Mouse (Mus musculus): ENCODE measurements at regions not wholly inside any gene's neighbourhood (a gene's known extent, or its start where the extent isn't known, plus 50 kb on each side); places are given as distances from the start of the nearest gene placed in this dataset.

DNA sequence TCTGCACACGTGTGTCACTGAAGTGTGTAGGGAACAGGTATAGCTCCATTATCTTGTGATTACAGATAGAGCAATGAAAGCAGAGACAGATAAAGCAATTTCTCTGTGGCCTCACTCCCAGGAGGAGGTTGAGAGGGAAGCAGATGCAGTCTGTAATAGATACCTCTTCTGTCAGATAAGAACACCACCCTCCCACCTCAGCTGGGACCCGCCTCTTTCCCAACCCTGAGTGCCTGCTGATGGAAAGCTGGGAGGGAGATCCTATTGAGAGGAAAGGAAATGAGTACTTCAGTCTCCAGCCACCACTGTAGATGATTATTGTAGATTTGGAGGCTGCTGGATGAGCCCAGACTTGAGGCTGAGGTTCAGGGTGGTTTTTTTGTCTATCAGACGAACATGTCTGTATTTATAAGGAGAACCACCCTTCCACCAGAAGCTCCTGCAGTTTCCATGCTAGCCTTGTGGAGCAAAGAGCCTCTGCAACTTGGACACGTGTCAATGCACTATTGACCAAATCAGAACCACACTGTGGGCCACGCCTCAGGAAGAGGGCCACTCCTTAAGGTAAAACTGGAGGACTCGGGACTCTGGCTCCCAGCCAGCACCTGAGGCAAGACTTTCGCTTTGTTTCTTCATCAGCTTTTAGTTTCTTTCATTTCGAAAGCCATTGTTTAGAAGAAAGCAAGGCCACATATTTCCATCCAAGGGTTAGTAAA, 55.3 kb upstream of the Plekha5 start:
- 53% methylated on average over 8 of the region's 8 CpGs for WGBS
- Histone ChIP-seq H3K36me3 (no peaks in the 10 kb centered on the region), H3K4me2 (replicated peaks) (no peak overlapping the region), H3K27me3 (no peaks in the 10 kb centered on the region), H3K4me3 (replicated peaks) (no peak overlapping the region), H3K4me1 (no peaks in the 10 kb centered on the region), H3K9ac (no peak overlapping the region), H3K9me3 (replicated peaks) (no peaks in the 10 kb centered on the region), H3K27ac (replicated peaks) (peak overlapping the region; percentile 60; the same call in 1 of the 2 replicates)
- ATAC-seq (ENCODE audit: insufficient number of reproducible peaks, low FRiP score, low TSS enrichment, low read depth) = no peak

DNA sequence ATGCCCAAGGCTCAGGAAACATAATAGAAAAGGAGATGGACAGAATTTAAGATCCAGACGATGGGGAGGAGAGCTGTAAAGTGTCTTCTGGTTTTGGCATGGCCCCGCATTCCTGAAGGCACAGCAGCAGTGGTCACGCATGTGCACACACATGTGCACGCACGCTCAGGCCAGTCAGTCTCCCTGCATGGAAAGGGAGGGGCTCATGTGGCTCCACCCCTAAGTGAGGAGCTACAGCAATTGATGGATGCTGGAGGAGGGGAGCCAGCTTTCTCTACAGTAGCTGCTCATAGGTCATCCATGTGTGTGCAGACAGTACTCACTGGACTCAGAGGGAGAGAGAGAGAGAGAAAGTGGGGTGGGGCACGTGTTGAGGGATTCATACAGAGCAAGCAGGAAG, 56.6 kb upstream of the Plekha5 start:
- H3K4me2 ChIP-seq (replicated peaks) = no peak overlapping the region
- WGBS = 78% methylated on average over 6 of the region's 6 CpGs
- H3K27me3 ChIP-seq = no peaks in the 10 kb centered on the region
- ATAC-seq (ENCODE audit: insufficient number of reproducible peaks, low FRiP score, low TSS enrichment, low read depth) = no peak
- no peak overlapping the region for H3K9ac ChIP-seq
- H3K4me1 ChIP-seq = no peaks in the 10 kb centered on the region
- no peak overlapping the region for H3K27ac ChIP-seq (replicated peaks)
- no peaks in the 10 kb centered on the region for H3K36me3 ChIP-seq
- H3K9me3 ChIP-seq (replicated peaks) = no peaks in the 10 kb centered on the region
- H3K4me3 ChIP-seq (replicated peaks) = no peak overlapping the region

DNA sequence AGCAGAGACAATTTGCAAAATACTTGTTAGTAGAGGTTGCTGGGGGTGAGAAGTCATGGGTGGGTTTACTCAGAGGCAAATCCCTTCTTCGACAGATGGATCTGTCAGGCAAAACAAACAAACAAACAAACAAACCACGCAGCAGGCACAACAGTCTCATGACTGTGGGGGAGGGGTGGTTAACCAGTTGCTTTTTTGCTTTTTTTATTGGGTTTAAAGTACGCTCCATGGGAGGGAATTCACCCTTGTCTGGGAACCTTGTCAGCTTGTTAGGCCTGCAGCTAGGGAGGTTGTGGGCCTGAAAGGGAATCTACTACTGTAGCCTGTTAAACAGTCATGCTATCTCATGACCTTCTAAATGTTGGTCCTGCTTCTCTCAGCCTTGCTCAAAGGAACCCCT, 57.1 kb upstream of the Plekha5 start:
- whole genome bisulfite sequencing = 46% methylated on average over 3 of the region's 3 CpGs
- Histone ChIP-seq H3K36me3 (no peaks in the 10 kb centered on the region), H3K4me3 (replicated peaks) (no peak overlapping the region), H3K27ac (replicated peaks) (no peak overlapping the region), H3K4me1 (no peaks in the 10 kb centered on the region), H3K9me3 (replicated peaks) (no peaks in the 10 kb centered on the region), H3K27me3 (no peaks in the 10 kb centered on the region), H3K9ac (no peak overlapping the region), H3K4me2 (replicated peaks) (no peak overlapping the region)
- ATAC-seq (ENCODE audit: insufficient number of reproducible peaks, low FRiP score, low TSS enrichment, low read depth) = no peak

DNA sequence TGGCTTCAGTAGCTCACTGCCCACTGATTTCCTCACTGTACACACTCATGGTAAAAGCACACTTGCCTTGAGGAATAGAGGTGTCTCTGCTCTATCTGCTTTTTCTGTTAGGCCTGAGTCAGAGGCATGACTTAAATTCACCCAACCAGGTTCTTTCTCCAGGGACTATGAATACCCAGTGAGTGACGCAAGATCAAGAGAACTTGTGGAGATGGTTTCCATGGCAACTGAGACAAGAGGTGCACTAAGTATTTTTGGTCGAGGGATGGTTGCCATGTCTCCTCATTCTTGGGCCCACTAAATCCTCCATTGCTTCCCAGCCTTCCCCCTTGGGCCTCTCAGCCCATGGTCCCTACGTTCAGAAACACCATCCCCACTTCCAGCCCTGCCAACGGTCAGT, 62.9 kb upstream of the Plekha5 start:
- no peak for ATAC-seq (ENCODE audit: insufficient number of reproducible peaks, low FRiP score, low TSS enrichment, low read depth)
- H3K36me3 ChIP-seq = no peaks in the 10 kb centered on the region
- no peak overlapping the region for H3K4me2 ChIP-seq (replicated peaks)
- H3K4me3 ChIP-seq (replicated peaks) = no peak overlapping the region
- no peaks in the 10 kb centered on the region; the same call in 1 of the 2 replicates for H3K4me1 ChIP-seq
- no peak overlapping the region for H3K27ac ChIP-seq (replicated peaks)
- no peaks in the 10 kb centered on the region for H3K27me3 ChIP-seq
- no peaks in the 10 kb centered on the region for H3K9me3 ChIP-seq (replicated peaks)
- H3K9ac ChIP-seq = no peak overlapping the region
- WGBS = 74% methylated on average over 4 of the region's 4 CpGs

DNA sequence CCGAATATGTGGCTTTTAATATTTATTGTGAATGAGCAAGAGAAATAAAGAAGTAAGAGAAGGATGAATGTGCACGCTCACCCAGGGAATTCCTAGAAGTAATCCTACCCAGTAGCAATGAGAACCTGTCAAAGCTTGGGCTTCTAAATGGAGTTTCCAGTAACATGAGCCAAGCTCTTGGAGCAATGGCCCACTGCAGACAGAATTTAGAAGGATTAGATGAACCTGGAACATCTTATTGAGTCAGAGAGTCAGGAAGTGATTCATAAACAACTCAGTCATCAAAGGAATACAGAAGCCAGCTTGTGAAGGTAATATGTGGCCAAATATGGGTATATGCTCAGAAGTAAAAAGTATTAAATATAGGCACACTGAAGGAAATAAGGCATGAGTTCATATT, 66.0 kb upstream of the Plekha5 start:
- no peak overlapping the region for H3K4me2 ChIP-seq (replicated peaks)
- H3K36me3 ChIP-seq = no peaks in the 10 kb centered on the region
- no peaks in the 10 kb centered on the region for H3K27me3 ChIP-seq
- 46% methylated on average over 2 of the region's 2 CpGs for WGBS
- no peaks in the 10 kb centered on the region for H3K9me3 ChIP-seq (replicated peaks)
- H3K4me1 ChIP-seq = no peaks in the 10 kb centered on the region; the same call in 1 of the 2 replicates
- no peak overlapping the region for H3K4me3 ChIP-seq (replicated peaks)
- H3K9ac ChIP-seq = no peak overlapping the region
- no peak overlapping the region for H3K27ac ChIP-seq (replicated peaks)
- no peak for ATAC-seq (ENCODE audit: insufficient number of reproducible peaks, low FRiP score, low TSS enrichment, low read depth)

DNA sequence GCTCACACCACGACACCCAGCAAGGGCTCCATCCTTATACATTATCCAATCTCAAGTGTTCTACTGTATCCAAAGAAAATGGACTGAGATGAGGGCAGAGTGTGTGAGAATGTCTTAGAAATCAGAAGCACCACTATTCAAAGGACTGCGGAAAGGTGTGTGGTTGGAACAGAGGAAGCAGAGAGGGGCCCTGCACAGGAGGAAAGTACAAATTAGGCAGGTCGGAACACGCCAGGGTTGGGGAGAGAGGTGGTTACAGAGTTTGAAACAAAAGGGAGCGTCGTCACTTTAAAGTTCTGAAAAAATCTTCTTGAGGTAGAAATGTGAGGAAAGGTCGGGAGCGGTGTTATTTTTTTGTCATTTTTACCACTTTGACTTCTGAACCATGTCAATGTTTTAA, 66.6 kb upstream of the Plekha5 start:
- Histone ChIP-seq H3K27me3 (no peaks in the 10 kb centered on the region), H3K27ac (replicated peaks) (no peak overlapping the region), H3K9me3 (replicated peaks) (no peaks in the 10 kb centered on the region), H3K4me3 (replicated peaks) (no peak overlapping the region), H3K4me1 (no peaks in the 10 kb centered on the region; the same call in 1 of the 2 replicates), H3K4me2 (replicated peaks) (no peak overlapping the region), H3K36me3 (no peaks in the 10 kb centered on the region), H3K9ac (no peak overlapping the region)
- WGBS = 72% methylated on average over 8 of the region's 8 CpGs
- ATAC-seq (ENCODE audit: insufficient number of reproducible peaks, low FRiP score, low TSS enrichment, low read depth) = no peak

DNA sequence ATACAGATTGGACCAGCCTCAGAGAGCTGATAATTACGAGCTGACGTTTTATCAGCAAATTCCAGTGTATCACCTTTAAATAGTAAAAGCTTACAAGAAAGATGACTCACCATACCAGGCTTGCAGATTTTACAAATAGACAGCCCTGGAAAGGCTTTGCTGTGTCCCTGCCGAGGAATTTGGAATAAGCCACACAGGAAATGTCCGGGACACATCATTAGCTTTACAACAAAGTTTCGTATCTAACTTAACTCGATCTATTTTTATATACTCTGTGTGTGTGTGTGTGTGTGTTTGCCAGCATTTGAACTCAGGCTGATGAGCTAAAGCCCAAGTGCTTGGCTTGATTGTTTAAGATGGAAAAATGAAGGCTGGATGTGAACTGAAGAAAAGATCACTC, 69.8 kb upstream of the Plekha5 start:
- H3K27ac ChIP-seq (replicated peaks) = no peak overlapping the region
- 63% methylated on average over 6 of the region's 6 CpGs for WGBS
- H3K4me1 ChIP-seq = no peaks in the 10 kb centered on the region; the same call in 1 of the 2 replicates
- ATAC-seq (ENCODE audit: insufficient number of reproducible peaks, low FRiP score, low TSS enrichment, low read depth) = no peak
- H3K9me3 ChIP-seq (replicated peaks) = no peaks in the 10 kb centered on the region
- no peaks in the 10 kb centered on the region for H3K27me3 ChIP-seq
- no peak overlapping the region for H3K4me3 ChIP-seq (replicated peaks)
- H3K4me2 ChIP-seq (replicated peaks) = no peak overlapping the region
- H3K36me3 ChIP-seq = no peaks in the 10 kb centered on the region
- no peak overlapping the region for H3K9ac ChIP-seq

DNA sequence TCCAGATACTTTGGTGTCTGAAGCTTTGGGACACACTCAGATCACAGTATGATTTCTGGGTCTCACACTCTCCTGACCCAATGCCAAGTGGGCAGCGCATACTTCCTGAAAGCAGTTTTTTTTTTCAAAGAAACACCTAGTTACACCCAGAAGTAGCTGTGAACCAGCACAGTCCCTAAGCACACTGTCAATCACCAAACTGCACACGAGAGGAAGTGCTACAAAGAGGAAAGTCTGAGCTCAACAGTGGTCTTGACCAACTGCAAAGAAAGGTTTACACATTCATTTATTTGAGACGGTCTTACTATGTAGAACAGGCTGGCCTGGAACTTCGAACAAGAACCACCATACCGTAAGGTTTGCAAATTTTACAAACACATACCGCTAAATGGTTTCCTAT, 70.2 kb upstream of the Plekha5 start:
- Histone ChIP-seq H3K36me3 (no peaks in the 10 kb centered on the region), H3K9me3 (replicated peaks) (no peaks in the 10 kb centered on the region), H3K4me1 (no peaks in the 10 kb centered on the region; the same call in 1 of the 2 replicates), H3K4me3 (replicated peaks) (no peak overlapping the region), H3K27me3 (no peaks in the 10 kb centered on the region), H3K9ac (no peak overlapping the region), H3K27ac (replicated peaks) (no peak overlapping the region), H3K4me2 (replicated peaks) (no peak overlapping the region)
- WGBS = 83% methylated on average over 6 of the region's 6 CpGs
- ATAC-seq (ENCODE audit: insufficient number of reproducible peaks, low FRiP score, low TSS enrichment, low read depth) = no peak

DNA sequence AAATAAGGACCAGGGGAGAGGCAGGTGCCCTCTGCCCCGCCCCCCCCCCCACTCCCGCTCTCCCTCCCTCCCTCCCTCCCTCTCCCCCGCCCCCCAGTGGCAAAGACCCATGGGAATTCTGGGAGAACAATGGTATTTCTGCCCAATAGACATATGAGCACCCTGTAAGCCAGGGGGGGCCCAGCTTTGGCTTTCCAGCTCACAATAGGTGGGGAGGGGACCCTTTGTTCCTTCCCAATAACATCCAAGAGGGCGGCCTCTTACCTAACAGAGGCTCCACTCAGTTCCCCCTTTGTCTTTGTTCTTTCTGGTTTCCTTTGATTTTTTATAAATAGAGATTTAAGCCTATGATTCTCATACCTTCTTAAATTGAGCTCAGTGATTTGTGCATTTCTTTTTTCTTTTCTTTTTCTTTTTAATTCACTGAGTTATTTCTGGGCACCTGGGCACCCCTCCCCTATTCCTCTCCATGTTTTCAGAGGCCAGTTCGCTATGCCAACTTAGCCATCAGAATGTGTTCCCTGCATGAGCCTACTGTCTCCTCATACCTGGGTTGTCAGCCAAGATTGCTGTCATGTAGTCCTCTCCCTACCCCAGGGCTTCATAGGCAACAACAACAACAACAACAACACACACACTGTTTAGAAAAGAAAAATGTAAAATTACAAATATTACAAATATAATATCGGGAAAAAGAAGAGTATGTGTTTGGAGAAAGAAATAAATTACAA, 72.3 kb upstream of the Plekha5 start:
- no peak overlapping the region for H3K4me3 ChIP-seq (replicated peaks)
- H3K36me3 ChIP-seq = no peaks in the 10 kb centered on the region
- H3K9me3 ChIP-seq (replicated peaks) = no peaks in the 10 kb centered on the region
- no peak overlapping the region for H3K4me2 ChIP-seq (replicated peaks)
- WGBS = 79% methylated on average over 5 of the region's 6 CpGs
- H3K4me1 ChIP-seq = no peaks in the 10 kb centered on the region
- peak; percentile 63; the same call in 1 of the 2 replicates for ATAC-seq (ENCODE audit: insufficient number of reproducible peaks, low FRiP score, low TSS enrichment, low read depth)
- H3K9ac ChIP-seq = no peak overlapping the region
- no peak overlapping the region for H3K27ac ChIP-seq (replicated peaks)
- no peaks in the 10 kb centered on the region for H3K27me3 ChIP-seq

DNA sequence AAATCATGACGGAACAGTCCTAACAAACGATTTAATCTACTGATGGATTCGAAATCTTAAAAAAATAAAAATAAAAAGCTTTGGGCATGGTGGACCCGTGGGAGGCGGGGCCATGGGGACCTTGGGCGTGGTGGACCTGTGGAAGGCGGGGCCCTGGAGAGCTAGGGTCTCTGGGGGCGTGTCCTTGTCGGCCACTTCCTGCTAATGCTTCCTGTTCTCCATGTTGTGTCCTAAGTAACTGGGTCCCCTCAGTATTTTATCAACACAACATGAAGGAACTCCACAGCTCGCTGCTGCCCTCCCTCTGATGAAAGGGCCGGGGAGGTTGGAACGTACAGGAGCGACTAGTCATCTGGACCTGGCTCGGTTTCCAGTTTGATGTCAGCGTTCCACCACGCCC, 75.3 kb upstream of the Plekha5 start:
- no peaks in the 10 kb centered on the region for H3K9me3 ChIP-seq (replicated peaks)
- no peak overlapping the region for H3K4me3 ChIP-seq (replicated peaks)
- WGBS = 87% methylated on average over 16 of the region's 16 CpGs
- H3K27me3 ChIP-seq = no peaks in the 10 kb centered on the region
- 0 out of 2 replicates have a peak overlapping the region, but pooled peaks have one; percentile 18 for H3K27ac ChIP-seq (replicated peaks)
- no peak overlapping the region for H3K9ac ChIP-seq
- H3K4me2 ChIP-seq (replicated peaks) = no peak overlapping the region
- ATAC-seq (ENCODE audit: insufficient number of reproducible peaks, low FRiP score, low TSS enrichment, low read depth) = no peak
- H3K36me3 ChIP-seq = no peaks in the 10 kb centered on the region
- no peaks in the 10 kb centered on the region for H3K4me1 ChIP-seq

DNA sequence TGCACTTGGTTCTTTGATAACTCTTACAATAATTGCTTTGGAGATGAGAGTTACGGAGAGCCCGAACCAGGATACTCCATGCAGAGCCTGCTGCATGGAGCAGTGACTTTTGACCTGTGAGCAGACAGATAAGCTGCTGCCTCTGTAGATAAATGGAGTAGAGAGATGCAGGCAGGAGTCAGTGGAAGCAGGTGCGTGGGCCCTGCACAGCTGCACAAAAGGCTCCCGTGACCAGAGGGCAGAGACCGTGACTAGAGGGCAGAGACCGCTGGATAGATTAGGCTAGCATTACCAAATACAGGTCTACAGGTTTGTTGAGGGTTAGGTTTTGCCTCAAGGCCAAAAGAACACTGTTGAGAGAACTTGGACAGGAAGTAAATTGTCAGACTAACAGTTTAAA, 76.9 kb upstream of the Plekha5 start:
- no peaks in the 10 kb centered on the region for H3K36me3 ChIP-seq
- no peak overlapping the region for H3K4me2 ChIP-seq (replicated peaks)
- H3K9me3 ChIP-seq (replicated peaks) = no peaks in the 10 kb centered on the region
- no peak for ATAC-seq (ENCODE audit: insufficient number of reproducible peaks, low FRiP score, low TSS enrichment, low read depth)
- no peak overlapping the region for H3K4me3 ChIP-seq (replicated peaks)
- no peaks in the 10 kb centered on the region for H3K4me1 ChIP-seq
- H3K27me3 ChIP-seq = no peaks in the 10 kb centered on the region
- H3K9ac ChIP-seq = no peak overlapping the region
- no peak overlapping the region for H3K27ac ChIP-seq (replicated peaks)
- WGBS = 80% methylated on average over 6 of the region's 6 CpGs

DNA sequence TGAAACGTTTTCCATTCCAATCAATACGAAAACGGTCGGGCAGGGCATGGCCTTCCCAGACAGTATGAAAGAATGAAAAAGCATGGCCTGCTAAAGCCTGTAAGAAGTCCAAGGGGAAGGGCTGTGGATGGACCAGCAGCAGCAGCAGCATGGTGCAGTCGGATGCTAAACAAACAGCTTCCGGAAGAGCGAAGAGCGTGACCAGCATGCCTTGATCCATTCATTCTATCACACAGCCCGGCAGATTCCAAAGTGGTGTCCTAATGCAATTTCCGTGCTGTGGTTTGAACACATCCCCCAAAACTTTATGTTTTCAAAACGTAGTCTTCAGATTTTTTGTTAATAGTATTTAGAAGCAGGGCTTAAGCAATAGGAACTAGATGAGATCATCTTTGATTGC, 80.2 kb upstream of the Plekha5 start:
- Histone ChIP-seq H3K36me3 (no peaks in the 10 kb centered on the region), H3K4me1 (no peaks in the 10 kb centered on the region), H3K27me3 (no peaks in the 10 kb centered on the region), H3K4me2 (replicated peaks) (no peak overlapping the region), H3K27ac (replicated peaks) (no peak overlapping the region), H3K9ac (no peak overlapping the region), H3K4me3 (replicated peaks) (no peak overlapping the region), H3K9me3 (replicated peaks) (no peaks in the 10 kb centered on the region)
- 74% methylated on average over 11 of the region's 11 CpGs for WGBS
- ATAC-seq (ENCODE audit: insufficient number of reproducible peaks, low FRiP score, low TSS enrichment, low read depth) = no peak
